Mouse (Mus musculus): ENCODE results near the gene Ldhb. TPM values are rescaled to one million over a fixed set of nuclear protein-coding genes. Genes with fewer than 3 reads are reported as not detected.

The Ldhb gene
- polyA plus RNA-seq, 1 experiment from 2014 or later = 1,564 TPM

DNA sequence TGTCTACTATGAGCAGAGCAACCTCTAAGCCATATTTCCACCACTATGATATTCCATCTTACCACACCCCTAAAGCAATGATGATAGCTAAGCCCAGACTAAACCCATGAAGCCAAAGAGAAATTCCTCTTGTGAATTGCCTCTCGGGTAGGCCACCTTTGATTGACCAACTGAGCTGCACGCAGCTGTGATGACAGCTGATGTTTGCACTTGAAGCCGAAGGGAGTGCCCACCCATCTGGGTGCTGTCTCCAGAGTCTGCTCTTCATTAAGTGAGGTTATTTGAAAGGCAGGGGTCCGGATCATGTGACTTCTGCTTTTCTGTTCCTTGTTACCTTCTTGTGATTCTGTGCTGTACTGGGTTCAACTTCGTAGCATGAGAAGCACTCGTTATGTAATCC is 45.6 kb downstream of the Ldhb start:
- Histone ChIP-seq H3K27me3 (ENCODE audit: insufficient read depth, low read length) (no peaks in the 10 kb centered on the region), H3K4me1 (replicated peaks; ENCODE audit: insufficient read depth, low read length) (no peaks in the 10 kb centered on the region), H3K4me2 (ENCODE audit: low read length) (no peak overlapping the region), H3K27ac (no peak overlapping the region), H3K9ac (ENCODE audit: low read depth, low read length) (no peak overlapping the region), H3K4me3 (replicated peaks; ENCODE audit: low read depth, low read length) (no peak overlapping the region), H3K9me3 (replicated peaks; ENCODE audit: low read length) (no peaks in the 10 kb centered on the region), H3K36me3 (ENCODE audit: insufficient read depth, low read length) (no peaks in the 10 kb centered on the region)
- TF ChIP-seq CTCF (IDR thresholded peaks at IDR 0.05; ENCODE audit: low read depth) = no peak
- ATAC-seq (replicated peaks; ENCODE audit: low FRiP score, low read depth) (no peak), DNase-seq (ENCODE audit: low spot score) (no peak)
- 83% methylated on average over 6 of the region's 6 CpGs for WGBS

DNA sequence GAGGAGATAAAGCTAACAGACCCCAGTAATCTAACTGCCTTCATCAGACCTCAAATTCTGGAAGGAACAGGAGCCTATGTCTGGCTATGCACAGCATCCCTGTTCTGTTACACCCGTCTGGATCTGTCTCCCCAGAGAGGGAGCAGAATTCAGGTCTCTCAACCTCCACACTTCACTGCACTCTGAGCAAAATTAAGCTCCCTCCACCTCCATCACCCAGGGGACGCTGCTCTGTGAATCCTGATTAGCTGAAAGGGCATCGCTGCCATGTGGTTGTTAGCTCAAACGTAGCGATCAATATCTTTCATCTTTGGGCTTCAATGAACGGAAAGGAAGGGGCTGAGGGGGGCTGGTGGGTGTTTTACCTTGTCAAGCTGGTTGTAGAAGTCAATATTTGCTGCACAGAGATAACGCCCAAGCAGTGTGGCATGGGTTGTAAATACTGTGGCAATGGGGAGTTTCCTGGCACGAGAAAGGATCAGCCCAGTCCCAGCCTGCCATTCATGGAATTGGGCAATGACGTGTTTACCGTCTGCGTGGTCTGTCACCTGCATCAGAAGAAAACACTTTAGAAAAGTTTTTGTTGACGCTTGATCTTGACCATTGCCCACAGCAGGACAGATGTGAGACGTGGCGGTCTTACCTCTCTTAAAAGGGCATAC is 48.6 kb downstream of the Ldhb start:
- H3K9ac ChIP-seq (ENCODE audit: low read depth, low read length) = no peak overlapping the region
- WGBS = 65% methylated on average over 14 of the region's 14 CpGs
- no peaks in the 10 kb centered on the region for H3K4me1 ChIP-seq (replicated peaks; ENCODE audit: insufficient read depth, low read length)
- no peak overlapping the region for H3K4me2 ChIP-seq (ENCODE audit: low read length)
- no peak overlapping the region for H3K4me3 ChIP-seq (replicated peaks; ENCODE audit: low read depth, low read length)
- no peaks in the 10 kb centered on the region for H3K36me3 ChIP-seq (ENCODE audit: insufficient read depth, low read length)
- DNase-seq (ENCODE audit: low spot score) (no peak), ATAC-seq (replicated peaks; ENCODE audit: low FRiP score, low read depth) (no peak)
- H3K9me3 ChIP-seq (replicated peaks; ENCODE audit: low read length) = no peaks in the 10 kb centered on the region
- H3K27ac ChIP-seq = no peak overlapping the region
- H3K27me3 ChIP-seq (ENCODE audit: insufficient read depth, low read length) = no peaks in the 10 kb centered on the region
- TF ChIP-seq CTCF (IDR thresholded peaks at IDR 0.05; ENCODE audit: low read depth) = no peak

GRCm38 (mm10) chr6:142458010-142458409 is 49.7 kb downstream of the Ldhb start:
- no peaks in the 10 kb centered on the region for H3K9me3 ChIP-seq (replicated peaks; ENCODE audit: low read length)
- no peak overlapping the region for H3K4me2 ChIP-seq (ENCODE audit: low read length)
- no peaks in the 10 kb centered on the region for H3K4me1 ChIP-seq (replicated peaks; ENCODE audit: insufficient read depth, low read length)
- H3K27ac ChIP-seq = no peak overlapping the region
- no peaks in the 10 kb centered on the region for H3K27me3 ChIP-seq (ENCODE audit: insufficient read depth, low read length)
- ATAC-seq (replicated peaks; ENCODE audit: low FRiP score, low read depth) (no peak), DNase-seq (ENCODE audit: low spot score) (no peak)
- no peak overlapping the region for H3K9ac ChIP-seq (ENCODE audit: low read depth, low read length)
- no peak for TF ChIP-seq CTCF (IDR thresholded peaks at IDR 0.05; ENCODE audit: low read depth)
- H3K4me3 ChIP-seq (replicated peaks; ENCODE audit: low read depth, low read length) = no peak overlapping the region
- no peaks in the 10 kb centered on the region for H3K36me3 ChIP-seq (ENCODE audit: insufficient read depth, low read length)
- WGBS = 55% methylated on average over 7 of the region's 7 CpGs

GRCm38 (mm10) chr6:142455314-142455996 is 52.3 kb downstream of the Ldhb start:
- DNase-seq (ENCODE audit: low spot score) (no peak), ATAC-seq (replicated peaks; ENCODE audit: low FRiP score, low read depth) (no peak)
- Histone ChIP-seq H3K4me3 (replicated peaks; ENCODE audit: low read depth, low read length) (no peak overlapping the region), H3K36me3 (ENCODE audit: insufficient read depth, low read length) (no peaks in the 10 kb centered on the region), H3K9ac (ENCODE audit: low read depth, low read length) (no peak overlapping the region), H3K4me2 (ENCODE audit: low read length) (no peak overlapping the region), H3K9me3 (replicated peaks; ENCODE audit: low read length) (no peaks in the 10 kb centered on the region), H3K27me3 (ENCODE audit: insufficient read depth, low read length) (no peaks in the 10 kb centered on the region), H3K27ac (no peak overlapping the region), H3K4me1 (replicated peaks; ENCODE audit: insufficient read depth, low read length) (no peaks in the 10 kb centered on the region)
- no peak for TF ChIP-seq CTCF (IDR thresholded peaks at IDR 0.05; ENCODE audit: low read depth)
- 72% methylated on average over 7 of the region's 7 CpGs for WGBS

GRCm38 (mm10) chr6:142453311-142453710 is 54.4 kb downstream of the Ldhb start:
- WGBS = 69% methylated on average over 2 of the region's 2 CpGs
- Histone ChIP-seq H3K4me3 (replicated peaks; ENCODE audit: low read depth, low read length) (no peak overlapping the region), H3K4me2 (ENCODE audit: low read length) (no peak overlapping the region), H3K27me3 (ENCODE audit: insufficient read depth, low read length) (no peaks in the 10 kb centered on the region), H3K9me3 (replicated peaks; ENCODE audit: low read length) (no peaks in the 10 kb centered on the region), H3K4me1 (replicated peaks; ENCODE audit: insufficient read depth, low read length) (no peaks in the 10 kb centered on the region), H3K27ac (no peak overlapping the region), H3K36me3 (ENCODE audit: insufficient read depth, low read length) (no peaks in the 10 kb centered on the region), H3K9ac (ENCODE audit: low read depth, low read length) (no peak overlapping the region)
- ATAC-seq (replicated peaks; ENCODE audit: low FRiP score, low read depth) = no peak
- no peak for TF ChIP-seq CTCF (IDR thresholded peaks at IDR 0.05; ENCODE audit: low read depth)
- DNase-seq (ENCODE audit: low spot score) = no peak

DNA sequence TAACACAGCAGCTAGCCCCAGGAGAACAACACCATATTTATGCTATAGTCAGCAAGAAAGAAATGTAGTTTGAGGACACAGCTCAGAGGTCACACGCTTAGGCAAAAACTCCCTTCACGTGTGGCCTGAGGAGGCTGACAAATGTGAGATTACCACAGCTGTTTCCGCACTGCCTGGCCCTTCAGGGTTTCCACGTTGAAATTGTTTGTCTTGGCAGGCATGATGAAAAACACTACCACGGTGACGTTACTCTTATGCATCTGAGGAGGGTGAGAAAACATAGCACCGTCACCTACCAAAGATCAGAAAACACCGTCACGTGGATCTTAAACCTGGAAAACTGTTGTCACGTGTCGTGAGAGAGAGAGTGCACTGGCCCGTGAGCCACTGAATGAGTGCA is 56.4 kb downstream of the Ldhb start:
- H3K9me3 ChIP-seq (replicated peaks; ENCODE audit: low read length) = no peaks in the 10 kb centered on the region
- no peaks in the 10 kb centered on the region for H3K4me1 ChIP-seq (replicated peaks; ENCODE audit: insufficient read depth, low read length)
- no peak for ATAC-seq (replicated peaks; ENCODE audit: low FRiP score, low read depth)
- no peak overlapping the region for H3K4me2 ChIP-seq (ENCODE audit: low read length)
- no peak overlapping the region for H3K4me3 ChIP-seq (replicated peaks; ENCODE audit: low read depth, low read length)
- no peak overlapping the region for H3K9ac ChIP-seq (ENCODE audit: low read depth, low read length)
- TF ChIP-seq CTCF (IDR thresholded peaks at IDR 0.05; ENCODE audit: low read depth) = no peak
- DNase-seq (ENCODE audit: low spot score) = no peak
- 49% methylated on average over 12 of the region's 12 CpGs for WGBS
- no peak overlapping the region for H3K27ac ChIP-seq
- H3K36me3 ChIP-seq (ENCODE audit: insufficient read depth, low read length) = no peaks in the 10 kb centered on the region
- H3K27me3 ChIP-seq (ENCODE audit: insufficient read depth, low read length) = no peaks in the 10 kb centered on the region

Other genes starting within 250 kb of the Ldhb start
- 0.33 and 0.51 TPM in 2 replicates for gene Iapp, start 209.5 kb downstream of the Ldhb start, polyA plus RNA-seq (2015; fragmentation: Nextera tagmentation; extraction: Ambion mirVana)
- gene Slco1a5, start 185.0 kb downstream of the Ldhb start, polyA plus RNA-seq (2015; fragmentation: Nextera tagmentation; extraction: Ambion mirVana) = 0.09 and 0.10 TPM in 2 replicates
- 21.1 and 24.1 TPM in 2 replicates for gene Pyroxd1, start 162.3 kb downstream of the Ldhb start, polyA plus RNA-seq (2015; fragmentation: Nextera tagmentation; extraction: Ambion mirVana)
- gene Recql, start 120.9 kb downstream of the Ldhb start, polyA plus RNA-seq (2015; fragmentation: Nextera tagmentation; extraction: Ambion mirVana) = 14.9 and 17.1 TPM in 2 replicates
- gene Golt1b, start 120.7 kb downstream of the Ldhb start, polyA plus RNA-seq (2015; fragmentation: Nextera tagmentation; extraction: Ambion mirVana) = 68.7 and 79.5 TPM in 2 replicates
- 0.21 and 0.34 TPM in 2 replicates for gene Spx, start 94.5 kb downstream of the Ldhb start, polyA plus RNA-seq (2015; fragmentation: Nextera tagmentation; extraction: Ambion mirVana)
- not detected in 2 replicates for gene Gys2, start 34.8 kb downstream of the Ldhb start, polyA plus RNA-seq (2015; fragmentation: Nextera tagmentation; extraction: Ambion mirVana)
- gene Kcnj8, start 63.7 kb upstream of the Ldhb start, polyA plus RNA-seq (2015; fragmentation: Nextera tagmentation; extraction: Ambion mirVana) = 31.1 and 35.9 TPM in 2 replicates
- 5.6 and 6.1 TPM in 2 replicates for gene Abcc9, start 194.4 kb upstream of the Ldhb start, polyA plus RNA-seq (2015; fragmentation: Nextera tagmentation; extraction: Ambion mirVana)
- gene Cmas, start 248.7 kb upstream of the Ldhb start, polyA plus RNA-seq (2015; fragmentation: Nextera tagmentation; extraction: Ambion mirVana) = 60.0 and 63.2 TPM in 2 replicates